Mouse (Mus musculus): Measurements from ENCODE around the gene Cdk5rap3.
A peak's percentile ranks its signal among the peaks of the same experiment; 100 is the strongest.

Cdk5rap3 gene

GRCm38 (mm10) chr11:96893203-96893842 lies 23.0 kb downstream of the Cdk5rap3 start:
- no peak for DNase-seq

GRCm38 (mm10) chr11:96891784-96892527 lies 24.3 kb downstream of the Cdk5rap3 start:
- DNase-seq, result no peak

DNA sequence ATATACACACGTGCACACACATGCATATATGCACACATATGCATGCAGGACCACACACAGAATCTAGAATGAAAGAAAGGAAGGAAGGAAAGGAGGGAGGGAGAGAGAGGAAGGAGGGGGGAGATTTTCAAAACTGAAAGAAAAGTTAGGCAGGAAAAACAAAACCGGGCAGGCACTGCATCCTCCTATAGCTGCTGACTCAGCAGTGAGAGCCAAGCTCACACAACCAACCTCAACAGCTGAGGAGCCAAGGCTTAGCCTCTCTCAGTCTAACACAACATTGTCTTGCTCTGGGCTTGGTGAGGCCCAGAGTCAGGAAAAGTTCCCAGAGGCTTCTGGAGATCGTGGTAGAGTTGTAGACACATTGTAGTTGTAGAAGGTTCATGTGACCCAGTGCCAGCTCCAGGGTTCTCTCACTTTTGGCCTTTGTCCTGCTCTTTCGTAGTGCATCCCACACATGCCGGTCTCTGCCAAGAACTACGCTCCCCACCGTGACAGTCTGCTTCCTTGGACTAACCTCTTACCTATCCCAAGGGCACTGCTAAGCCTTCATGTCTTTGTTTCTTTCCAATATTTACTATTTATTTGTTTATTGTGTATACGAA lies 29.3 kb downstream of the Cdk5rap3 start:
- DNase-seq, result no peak

DNA sequence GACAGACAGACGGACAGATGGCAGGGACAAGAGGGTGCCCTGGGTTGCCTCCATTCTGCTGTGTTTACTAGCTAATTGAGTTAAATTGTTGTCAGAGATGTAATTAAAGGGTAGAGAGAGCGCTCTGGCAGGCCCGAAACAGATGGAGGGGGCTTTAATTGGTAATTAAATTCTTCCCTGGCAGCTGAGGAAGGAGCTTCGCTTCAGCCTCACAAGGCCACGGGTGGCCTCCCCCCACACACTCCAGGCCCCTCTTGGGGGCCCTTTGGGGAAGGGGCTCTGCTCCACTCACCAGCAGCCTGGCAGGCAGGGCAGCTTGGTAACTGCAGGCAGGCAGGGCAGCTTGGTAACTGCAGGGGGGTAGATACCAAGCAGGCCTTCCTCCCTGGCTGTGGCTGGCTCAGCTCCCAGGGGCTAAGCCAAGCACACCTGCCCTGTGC lies 30.4 kb downstream of the Cdk5rap3 start:
- DNase-seq, result no peak

DNA sequence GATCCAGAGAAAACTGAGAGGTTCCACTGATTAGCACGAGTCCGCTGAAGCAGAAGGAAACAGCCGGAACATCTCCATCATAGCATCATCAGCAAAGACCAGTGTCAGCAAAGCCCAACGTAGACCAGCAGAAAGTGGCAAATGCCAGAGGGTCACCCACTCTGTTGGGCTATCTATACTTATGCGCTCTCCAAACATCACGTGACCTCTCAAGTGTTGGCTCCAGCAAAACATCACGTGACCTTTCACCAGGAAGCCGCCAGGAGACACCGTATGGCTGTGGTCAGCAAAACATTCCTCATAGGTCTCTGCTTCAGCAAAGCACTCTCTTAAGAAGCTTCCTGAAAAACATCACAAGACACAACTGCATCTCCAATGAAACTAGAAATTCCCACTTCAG lies 36.0 kb downstream of the Cdk5rap3 start:
- DNase-seq, result no peak

DNA sequence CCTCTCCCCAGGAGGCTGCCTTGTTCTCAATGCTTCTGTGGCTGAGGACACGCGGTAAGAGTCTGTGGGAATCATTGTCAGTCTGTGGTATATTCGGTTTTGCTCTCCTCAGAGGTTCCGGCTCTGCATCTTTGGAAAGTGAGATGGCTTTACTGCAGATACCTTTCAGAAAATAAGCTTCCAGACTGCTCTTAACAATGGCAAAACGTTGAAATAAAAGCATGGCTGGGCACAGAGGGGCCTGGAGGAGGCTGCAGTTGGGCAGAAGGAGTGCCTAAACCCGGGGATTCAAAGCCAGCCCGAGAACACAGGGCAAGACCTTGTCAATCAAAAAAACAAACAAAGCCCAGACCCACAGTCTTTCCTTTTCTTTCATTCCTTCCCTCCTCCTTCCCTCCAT lies 36.9 kb downstream of the Cdk5rap3 start:
- DNase-seq, result no peak

DNA sequence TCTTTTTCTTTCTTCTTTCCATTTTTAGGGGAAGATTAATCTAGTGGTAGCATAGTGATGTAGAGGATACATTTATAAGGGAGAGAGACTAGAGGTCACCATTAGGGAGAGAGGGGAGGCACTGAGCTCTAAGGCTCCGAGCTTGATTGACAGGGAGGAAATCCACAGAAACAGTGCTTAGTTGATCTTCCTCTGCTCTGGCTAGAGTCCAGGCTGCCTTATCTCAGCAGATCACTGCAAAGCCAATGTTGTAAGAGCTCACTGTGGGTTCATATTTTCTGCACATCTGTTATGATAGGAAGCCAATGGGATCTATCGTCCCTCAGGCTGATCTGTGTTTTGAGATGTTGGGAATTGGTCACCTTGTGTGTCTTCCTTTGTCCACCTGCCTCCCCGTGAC lies 37.6 kb downstream of the Cdk5rap3 start:
- DNase-seq, result no peak

DNA sequence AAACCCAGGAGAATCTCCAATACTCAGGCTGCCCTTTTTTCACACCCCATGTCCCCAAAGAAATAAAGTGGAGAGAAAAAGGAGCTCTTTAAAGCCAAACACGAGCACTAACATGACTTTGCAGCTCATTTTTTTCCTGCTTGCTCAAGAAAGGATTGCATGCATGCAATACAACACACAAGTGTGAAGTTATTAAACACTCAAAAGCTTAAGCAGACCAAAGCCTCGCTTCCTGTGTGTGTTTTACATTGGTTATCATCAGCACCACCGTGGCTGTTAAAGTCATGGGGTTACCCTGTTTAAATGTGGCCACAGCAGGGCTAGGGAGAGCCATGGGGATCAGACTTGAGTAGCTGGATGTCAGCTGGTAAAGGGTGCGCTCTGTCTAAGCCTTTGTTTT lies 39.2 kb downstream of the Cdk5rap3 start:
- DNase-seq, result no peak

DNA sequence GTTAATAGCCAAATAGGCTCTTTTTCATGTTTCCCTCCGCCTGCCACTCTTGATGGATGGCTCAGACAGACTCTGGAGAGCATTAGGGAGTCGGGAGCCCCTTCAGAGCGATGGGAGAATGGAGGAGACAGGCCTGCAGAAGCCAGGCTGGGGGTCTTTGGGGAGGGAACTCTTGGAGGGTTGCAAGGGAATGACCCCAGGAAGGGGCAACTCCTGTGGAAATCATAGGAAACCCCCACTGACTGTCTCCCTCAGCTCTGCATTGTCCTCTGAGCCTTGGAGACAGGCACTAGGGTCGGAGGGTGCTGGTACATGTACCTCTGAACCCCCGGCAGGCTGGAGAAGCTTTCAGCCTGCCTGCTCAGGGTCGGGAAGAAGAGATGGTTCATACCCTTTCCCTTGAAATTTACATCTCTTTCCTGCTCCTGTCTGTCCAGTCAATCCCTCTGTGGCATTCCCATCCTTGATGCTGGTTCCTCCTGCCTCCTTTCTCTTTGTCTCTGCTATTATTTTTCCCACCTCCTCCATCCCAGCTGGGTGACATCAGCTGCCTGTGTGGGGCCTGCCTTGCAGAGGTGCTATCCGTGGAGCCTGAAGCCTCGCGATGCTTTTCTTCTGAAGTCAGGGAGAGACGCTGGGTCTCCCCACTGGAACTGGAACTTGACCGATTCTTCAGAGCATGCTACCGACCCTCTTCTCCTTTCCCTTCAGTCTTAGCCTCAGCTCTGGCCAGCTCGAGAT lies 39.8 kb downstream of the Cdk5rap3 start:
- DNase-seq, result no peak

- peak; percentile 81 for DNase-seq
Observed at GRCm38 (mm10) chr11:96875745-96876144, 40.6 kb downstream of the Cdk5rap3 start.

- DNase-seq, result no peak
Observed at GRCm38 (mm10) chr11:96875270-96875669, 41.0 kb downstream of the Cdk5rap3 start.

DNA sequence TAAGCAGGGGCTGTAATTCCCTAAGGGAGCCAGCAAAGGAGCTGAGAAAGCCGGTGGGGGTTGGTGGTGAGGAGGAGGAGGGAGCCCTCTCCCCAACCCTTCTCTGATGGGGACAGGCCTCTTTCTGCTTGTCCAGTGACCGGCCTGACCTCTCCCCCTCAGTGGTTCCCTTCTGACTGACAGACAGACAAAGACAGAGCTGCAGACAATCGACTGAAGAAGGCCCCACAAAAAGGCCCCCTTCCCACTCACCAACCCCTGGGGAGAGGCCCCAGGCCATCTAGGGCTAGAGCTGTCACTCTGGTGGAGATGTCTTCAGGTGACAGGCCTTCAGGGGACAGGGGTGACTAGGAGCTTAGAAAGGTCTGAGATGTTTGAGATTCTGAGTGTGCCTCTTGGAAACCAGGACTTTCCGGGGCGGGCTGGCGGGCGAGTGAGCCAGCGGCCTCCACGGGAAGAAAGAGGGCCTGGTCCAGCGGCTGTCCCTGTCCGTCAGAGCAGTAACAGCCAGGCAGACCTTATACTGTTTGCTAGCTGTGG lies 42.6 kb downstream of the Cdk5rap3 start:
- no peak for DNase-seq

- DNase-seq, result no peak
Observed at GRCm38 (mm10) chr11:96872441-96873379, 43.6 kb downstream of the Cdk5rap3 start.

DNA sequence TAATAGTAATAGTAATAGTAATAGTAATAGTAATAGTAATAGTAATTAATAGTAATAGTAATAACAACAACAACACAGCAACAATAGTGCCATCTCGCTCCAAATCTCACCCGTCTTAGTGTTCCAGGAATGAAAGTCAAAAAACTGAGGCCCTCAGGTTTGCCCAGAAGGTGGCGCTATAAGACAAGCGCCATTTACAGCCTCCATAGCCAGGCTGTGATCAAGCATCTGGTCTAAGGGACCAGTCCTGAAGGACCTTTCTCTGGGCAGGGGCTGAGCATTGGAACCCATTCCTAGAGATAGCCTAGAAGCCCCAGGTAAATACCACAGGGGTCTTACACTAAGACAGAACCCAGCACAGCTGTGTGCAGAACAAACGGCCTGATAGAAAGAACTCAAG lies 49.1 kb downstream of the Cdk5rap3 start:
- DNase-seq, result peak; percentile 65

GRCm38 (mm10) chr11:96863206-96863995 lies 52.9 kb downstream of the Cdk5rap3 start:
- no peak for DNase-seq

- DNase-seq, result no peak
Observed at GRCm38 (mm10) chr11:96862534-96862933, 53.8 kb downstream of the Cdk5rap3 start.

GRCm38 (mm10) chr11:96861878-96862289 lies 54.4 kb downstream of the Cdk5rap3 start:
- peak; percentile 96 for DNase-seq

- no peak for DNase-seq
Observed at GRCm38 (mm10) chr11:96861446-96861845, 54.9 kb downstream of the Cdk5rap3 start.

DNA sequence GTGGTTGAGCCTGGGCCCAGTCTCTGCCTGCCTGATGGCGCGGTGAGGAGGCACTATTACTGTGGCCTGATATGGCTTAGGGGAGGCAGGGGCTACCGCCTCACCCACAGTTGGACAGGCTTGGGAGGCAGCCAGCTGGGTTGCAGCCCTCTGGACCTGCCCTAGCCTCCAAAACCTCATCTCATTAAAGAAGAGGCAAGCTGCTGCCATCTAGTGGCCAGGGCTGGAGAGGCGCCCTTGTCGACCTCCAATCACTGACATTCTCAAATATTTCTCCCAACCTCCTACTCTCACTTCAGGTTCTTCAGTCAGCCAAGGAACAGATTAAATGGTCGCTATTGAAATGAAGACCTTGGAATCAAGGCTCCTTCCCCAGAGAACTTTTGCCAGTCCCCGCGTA lies 55.7 kb downstream of the Cdk5rap3 start:
- peak; percentile 72 for DNase-seq

DNA sequence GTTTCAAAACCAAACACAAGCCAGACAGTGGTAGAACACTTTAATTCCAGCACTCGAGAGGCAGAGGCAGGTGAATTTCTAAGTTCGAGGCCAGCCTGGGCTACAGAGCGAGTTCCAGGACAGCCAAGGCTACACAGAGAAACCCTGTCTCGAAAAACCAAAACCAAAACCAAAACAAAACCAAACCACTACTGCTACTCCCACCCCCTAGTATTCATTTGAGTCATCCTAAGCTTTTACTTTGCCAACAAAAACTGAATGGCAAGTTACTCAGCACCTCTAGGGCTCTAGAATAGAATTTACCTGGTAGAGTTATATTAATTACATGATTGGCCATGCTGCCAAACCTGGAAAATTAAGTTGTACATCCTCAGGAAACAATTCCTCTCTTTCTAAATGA lies 56.7 kb downstream of the Cdk5rap3 start:
- no peak for DNase-seq

DNA sequence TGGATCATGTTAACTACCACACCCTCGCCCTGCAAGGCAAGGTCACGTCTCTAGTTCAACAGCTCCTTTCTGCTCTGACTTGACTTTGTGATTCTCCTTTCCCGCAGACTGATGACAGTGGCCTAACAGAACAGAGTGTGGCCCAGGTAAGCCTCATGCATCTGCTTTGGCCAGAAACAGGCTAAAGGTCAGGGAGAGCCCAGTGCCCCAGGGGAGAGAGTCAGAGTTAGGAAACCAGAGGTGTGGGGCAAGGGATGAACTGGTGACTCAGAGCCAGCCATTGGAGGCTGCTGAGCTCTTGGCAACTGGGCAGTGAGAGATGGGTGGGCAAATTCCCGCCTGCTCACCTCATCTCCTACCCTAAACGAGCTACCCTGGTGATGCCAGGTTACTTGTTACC lies 58.9 kb downstream of the Cdk5rap3 start:
- DNase-seq, result no peak
